Mouse (Mus musculus) neutrophil, adult 83 days (primary cell): ENCODE results near the gene Olfr703. TPM values are rescaled to one million over a fixed set of nuclear protein-coding genes. Genes with fewer than 3 reads are reported as not detected.

Source experiments
- total RNA-seq, 2 experiments: library from RNA; stranded (reverse); gene quantifications; one replicate each; pipeline ENCODE4 v1.2.4; 2023

The Olfr703 gene
- total RNA-seq = not detected

DNA sequence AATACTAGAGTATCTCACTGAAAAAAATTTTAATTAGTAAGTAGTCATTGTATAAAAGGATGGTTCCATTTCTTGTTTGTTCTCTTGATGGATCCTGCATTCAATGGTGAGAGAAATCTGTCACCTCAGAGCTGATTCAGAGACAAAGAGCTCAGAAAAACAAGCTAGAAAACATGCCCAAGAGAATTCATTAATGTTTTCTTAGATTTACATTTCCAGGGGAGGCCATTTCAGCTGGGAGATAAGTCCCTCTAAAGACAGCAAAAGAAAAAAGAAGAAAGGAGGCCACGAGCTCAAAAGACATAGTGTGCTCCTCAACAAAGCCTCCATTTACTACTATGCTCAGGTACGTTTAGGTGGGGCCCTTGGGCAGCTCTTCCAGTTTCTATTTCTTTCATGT lies at the start of gene Olfr703:
Gene Olfr703, plus strand, starts transcription at position 301 of the 400 bp plus-strand sequence.

DNA sequence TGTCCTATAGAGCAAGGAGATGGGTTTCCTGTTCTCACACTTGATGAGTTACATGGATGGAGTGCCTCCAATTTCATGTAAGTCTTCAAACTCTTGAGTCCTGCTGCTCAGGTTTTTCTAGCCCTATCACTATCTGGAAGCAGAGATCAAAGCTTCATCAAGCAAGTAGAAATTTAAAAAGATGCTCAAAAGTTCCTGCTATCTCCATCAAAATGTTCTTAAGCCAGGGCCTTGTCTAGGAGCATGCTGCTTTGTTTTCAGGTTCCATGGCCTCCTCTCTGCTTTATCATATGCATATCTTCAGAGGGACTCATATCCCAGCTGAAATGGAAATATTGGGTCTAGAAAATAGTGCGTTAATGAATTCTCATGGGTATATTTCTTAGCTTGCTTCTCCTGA lies 34.4 kb upstream of the Olfr703 start, which contains the start of gene Olfr700:
Gene Olfr700, minus strand, starts transcription at position 101 of the 400 bp plus-strand sequence.

DNA sequence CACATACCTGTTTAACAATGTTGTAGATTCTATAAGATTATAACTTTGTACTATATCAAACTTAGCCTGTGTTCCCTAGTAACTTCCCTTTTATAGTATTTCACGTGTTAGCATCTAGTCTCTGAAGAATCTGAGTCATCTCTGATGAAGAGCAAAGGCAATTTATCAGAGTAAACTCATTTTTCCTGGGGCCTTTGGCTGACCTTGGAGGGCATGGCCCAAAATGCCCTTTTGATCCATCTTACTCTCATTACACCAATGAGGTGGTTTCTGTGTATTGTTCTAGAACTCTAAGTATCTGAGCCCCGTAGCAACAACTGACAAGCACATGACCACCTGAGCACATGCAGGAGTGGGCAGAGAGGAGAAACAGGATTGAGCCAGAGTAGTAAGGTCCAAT lies 29.3 kb upstream of the Olfr703 start, which contains the start of gene Olfr701:
Gene Olfr701, plus strand, starts transcription at position 301 of the 400 bp plus-strand sequence.

DNA sequence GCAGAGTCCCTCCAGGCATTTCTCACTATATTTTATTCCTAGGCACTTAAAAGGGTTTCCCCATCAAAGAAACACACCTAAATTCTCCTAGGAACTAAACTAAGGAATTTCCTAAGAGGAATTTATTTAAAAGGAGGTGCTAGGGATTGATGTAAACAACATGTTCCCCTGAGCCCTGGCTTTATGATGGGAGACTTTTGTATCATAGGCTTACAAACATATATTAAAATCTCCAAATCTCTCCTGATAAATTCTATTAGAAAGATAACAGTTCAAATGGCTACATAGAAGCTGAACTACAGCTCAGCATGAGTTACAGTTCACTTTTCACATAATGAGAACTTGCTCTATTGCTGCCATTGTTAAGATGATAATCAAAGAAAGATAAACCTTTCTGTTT lies 9.4 kb upstream of the Olfr703 start, which contains the start of gene Olfr702:
Gene Olfr702, minus strand, starts transcription at position 101 of the 400 bp plus-strand sequence.

DNA sequence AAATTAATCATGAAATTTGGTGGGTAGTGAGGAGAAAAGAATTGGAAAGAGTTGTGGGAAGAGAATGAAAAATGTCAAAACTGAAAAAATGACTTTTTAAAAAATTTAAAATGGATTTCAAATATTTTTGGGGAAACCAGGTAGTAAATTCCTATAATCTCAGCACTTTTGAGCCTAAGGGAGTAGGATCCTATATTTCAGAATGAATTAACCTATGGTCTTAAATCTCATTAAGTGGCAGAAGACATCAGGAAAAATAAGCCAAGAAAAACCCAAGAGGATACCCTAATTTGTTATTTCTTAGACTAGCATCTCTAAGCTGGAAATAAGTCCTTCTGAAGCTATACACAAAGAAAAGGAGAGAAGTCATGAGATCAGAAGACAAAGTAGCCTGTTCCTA lies 19.7 kb downstream of the Olfr703 start, which contains the start of gene Olfr704:
Gene Olfr704, plus strand, starts transcription at position 301 of the 400 bp plus-strand sequence.

DNA sequence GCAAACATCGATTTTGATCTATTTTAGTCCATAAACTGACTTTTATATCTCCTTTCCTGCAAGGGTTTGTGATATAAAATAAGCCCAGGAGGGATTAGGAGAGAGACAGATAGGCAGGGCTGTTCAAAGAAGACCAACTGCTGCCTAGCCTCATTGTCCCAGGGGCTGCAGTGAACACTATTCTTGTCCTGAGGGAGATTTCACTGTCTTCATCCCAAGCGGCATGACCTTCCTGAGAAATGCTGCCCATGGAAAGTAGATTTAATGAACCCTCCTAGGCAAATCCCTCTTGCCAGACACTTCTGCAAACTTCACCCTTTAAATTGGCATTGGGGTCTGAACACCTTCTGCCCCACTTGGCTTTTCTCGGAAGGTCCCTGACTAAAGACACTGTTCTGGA lies 33.6 kb downstream of the Olfr703 start, which contains the start of gene Olfr705:
Gene Olfr705, minus strand, starts transcription at position 101 of the 400 bp plus-strand sequence.

DNA sequence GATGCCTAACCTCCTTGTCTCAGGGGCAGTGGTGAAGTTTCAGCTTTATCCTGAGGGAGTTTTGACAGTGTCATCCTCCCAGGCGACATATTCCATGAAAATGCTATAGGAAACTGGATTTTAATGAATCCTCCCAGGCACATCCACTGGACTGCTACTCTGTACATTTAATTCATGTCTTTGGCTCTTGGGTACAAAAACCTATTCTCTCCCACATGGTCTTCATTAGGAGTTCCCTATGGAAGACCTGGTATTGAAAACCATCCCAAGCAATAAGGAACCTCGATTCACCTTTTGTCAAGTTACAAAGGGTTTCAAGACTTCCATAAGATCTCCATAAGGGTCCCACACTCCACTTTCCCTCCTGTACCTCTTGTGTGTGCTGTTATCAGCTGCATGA lies 44.9 kb downstream of the Olfr703 start, which contains the start of gene Olfr706:
Gene Olfr706, minus strand, starts transcription at position 101 of the 400 bp plus-strand sequence.

Other genes with a start within 250 kb of the Olfr703 start
- not detected for gene Olfr693, start 162.8 kb upstream of the Olfr703 start, total RNA-seq
- not detected for gene Olfr694, start 151.5 kb upstream of the Olfr703 start, total RNA-seq
- gene Olfr695, start 127.0 kb upstream of the Olfr703 start, total RNA-seq = not detected
- not detected for gene Olfr697, start 100.9 kb upstream of the Olfr703 start, total RNA-seq
- not detected for gene Olfr698, start 88.0 kb upstream of the Olfr703 start, total RNA-seq
- not detected for gene Olfr699, start 50.2 kb upstream of the Olfr703 start, total RNA-seq
- not detected for gene Olfr700, start 34.5 kb upstream of the Olfr703 start, total RNA-seq
- not detected for gene Olfr701, start 29.2 kb upstream of the Olfr703 start, total RNA-seq
- not detected for gene Olfr702, start 9.5 kb upstream of the Olfr703 start, total RNA-seq
- not detected for gene Olfr704, start 19.8 kb downstream of the Olfr703 start, total RNA-seq
- not detected for gene Olfr705, start 33.5 kb downstream of the Olfr703 start, total RNA-seq
- not detected for gene Olfr706, start 44.8 kb downstream of the Olfr703 start, total RNA-seq
- not detected for gene Olfr707, start 57.9 kb downstream of the Olfr703 start, total RNA-seq
- not detected for gene Olfr1532-ps1, start 64.6 kb downstream of the Olfr703 start, total RNA-seq
- gene Olfr709-ps1, start 88.9 kb downstream of the Olfr703 start, total RNA-seq = under 1 TPM; 0.09 to 0.15 TPM
- not detected for gene Olfr710, start 105.0 kb downstream of the Olfr703 start, total RNA-seq
- gene Olfr6, start 120.6 kb downstream of the Olfr703 start, total RNA-seq = not detected
- gene Olfr711, start 132.1 kb downstream of the Olfr703 start, total RNA-seq = not detected
- not detected for gene Olfr2, start 162.7 kb downstream of the Olfr703 start, total RNA-seq
- gene Olfr713, start 187.8 kb downstream of the Olfr703 start, total RNA-seq = not detected
- not detected for gene Olfr714, start 227.6 kb downstream of the Olfr703 start, total RNA-seq
- gene Olfr17, start 249.9 kb downstream of the Olfr703 start, total RNA-seq = not detected